Mouse (Mus musculus) heart, embryonic 12.5 days (tissue): ENCODE measurements around the gene Xrcc3. TPM values are rescaled to one million over a fixed set of nuclear protein-coding genes. Genes with fewer than 3 reads are reported as not detected.

Experiments used
- ATAC-seq: fragments of 200-750 bp; cut with Nextera tagmentation; 2 replicates; pipeline ENCODE4 v1.8.0; 2017; ENCODE audit warnings: moderate TSS enrichment, moderate library complexity; ENCODE audit not compliant: insufficient number of reproducible peaks, low FRiP score
- H3K27ac ChIP-seq: fragments of 300-500 bp; sonication (generic); 2 replicates; pipeline ENCODE4 v1.5.1; 2016; ENCODE audit warnings: mild to moderate bottlenecking, moderate library complexity; ENCODE audit not compliant: poor library complexity, severe bottlenecking
- H3K27me3 ChIP-seq: fragments of 300-500 bp; sonication (generic); replicated peaks from 2 replicates; pipeline ENCODE4 v1.6.1; 2016; ENCODE audit warnings: mild to moderate bottlenecking, moderate library complexity
- H3K36me3 ChIP-seq: fragments of 300-500 bp; sonication (generic); 2 replicates; pipeline ENCODE4 v1.6.1; 2016; ENCODE audit warnings: mild to moderate bottlenecking, moderate library complexity
- H3K4me1 ChIP-seq: fragments of 300-500 bp; sonication (generic); replicated peaks from 2 replicates; pipeline ENCODE4 v1.6.1; 2016; ENCODE audit warnings: mild to moderate bottlenecking
- H3K4me2 ChIP-seq: fragments of 300-500 bp; sonication (generic); 2 replicates; pipeline ENCODE4 v1.6.1; 2016; ENCODE audit warnings: mild to moderate bottlenecking, moderate library complexity
- H3K4me3 ChIP-seq: fragments of 300-500 bp; sonication (generic); 2 replicates; pipeline ENCODE4 v1.5.1; 2016; ENCODE audit warnings: mild to moderate bottlenecking
- H3K9ac ChIP-seq: fragments of 300-500 bp; sonication (generic); 2 replicates; pipeline ENCODE4 v1.6.1; 2016; ENCODE audit warnings: mild to moderate bottlenecking, moderate library complexity
- H3K9me3 ChIP-seq: fragments of 300-500 bp; sonication (generic); replicated peaks from 2 replicates; pipeline ENCODE4 v1.6.1; 2016; ENCODE audit warnings: mild to moderate bottlenecking, moderate library complexity
- WGBS: fragments of 180-500 bp; shearing (Covaris S2); methylation state at CpG from one replicate; pipeline ENCODE4 v1.1.7; 2016; 5-methylcytosine and 5-hydroxymethylcytosine counted together
- polyA plus RNA-seq: library from polyadenylated mRNA; unstranded; fragments of >200 nt; fragmentation: Nextera tagmentation; extraction: Ambion mirVana; gene quantifications from 2 replicates; pipeline ENCODE4 v1.2.1, GENCODE M21; 2016

The Xrcc3 gene
- polyA plus RNA-seq: 6.1 and 8.1 TPM in 2 replicates

DNA sequence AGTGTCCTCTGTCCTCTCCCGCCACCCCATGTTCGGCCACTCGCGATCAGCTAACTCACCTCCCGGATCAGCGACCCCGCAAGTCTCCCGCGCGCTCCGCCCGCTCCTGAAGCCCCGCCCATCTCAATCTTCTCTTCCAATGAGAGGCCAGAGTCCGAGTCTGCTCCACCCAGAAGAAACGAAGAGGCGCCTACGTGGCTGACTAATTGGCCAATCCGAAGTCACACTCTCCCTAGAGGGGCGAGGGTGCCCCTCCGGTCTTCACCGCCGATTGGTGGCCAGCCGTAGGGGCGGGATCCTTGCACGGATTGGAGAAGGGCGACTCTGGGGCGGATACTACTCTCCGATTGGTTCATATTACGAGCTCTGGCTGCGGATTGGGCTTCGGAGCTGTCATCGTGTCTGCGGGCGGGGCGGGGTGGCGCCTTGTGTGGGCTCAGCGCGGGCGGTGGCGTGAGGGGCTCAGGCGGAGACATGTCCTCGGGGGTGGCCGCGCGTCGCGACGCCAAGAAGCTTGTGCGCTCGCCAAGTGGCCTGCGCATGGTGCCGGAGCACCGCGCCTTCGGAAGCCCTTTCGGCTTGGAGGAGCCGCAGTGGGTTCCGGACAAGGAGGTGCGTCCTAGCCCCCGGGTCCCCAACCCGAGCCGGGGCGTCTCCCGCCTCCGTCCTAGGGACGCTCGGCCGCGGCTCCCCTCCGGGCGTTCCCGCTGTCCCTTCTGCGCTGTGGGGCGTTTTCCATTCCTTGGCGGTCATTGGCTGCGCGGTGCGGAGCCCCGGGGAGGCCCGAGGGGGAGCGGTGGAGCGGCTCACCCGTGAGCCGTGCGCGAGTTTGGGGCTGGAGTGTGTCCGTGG lies at the start of gene Xrcc3, which contains the start of gene Zfyve21:
Gene Xrcc3 (minus strand): TSS at position 108 of the 852 bp plus-strand sequence.
Gene Zfyve21 (plus strand): TSS at position 405 of the 852 bp plus-strand sequence.
- Histone ChIP-seq H3K9me3 (no peaks in the 10 kb centered on the region), H3K4me3 (peak within 1 kb of the TSS; percentile 77), H3K9ac (peak within 1 kb of the TSS; percentile 81), H3K36me3 (peaks cover 13% of the 10 kb centered on the region), H3K27ac (peak within 1 kb of the TSS; percentile 94), H3K27me3 (no peaks in the 10 kb centered on the region), H3K4me1 (peaks cover 62% of the 10 kb centered on the region), H3K4me2 (peak within 1 kb of the TSS; percentile 93)
- under 1% methylated on average over 82 of the region's 87 CpGs for WGBS
- ATAC-seq: peak; percentile 99

DNA sequence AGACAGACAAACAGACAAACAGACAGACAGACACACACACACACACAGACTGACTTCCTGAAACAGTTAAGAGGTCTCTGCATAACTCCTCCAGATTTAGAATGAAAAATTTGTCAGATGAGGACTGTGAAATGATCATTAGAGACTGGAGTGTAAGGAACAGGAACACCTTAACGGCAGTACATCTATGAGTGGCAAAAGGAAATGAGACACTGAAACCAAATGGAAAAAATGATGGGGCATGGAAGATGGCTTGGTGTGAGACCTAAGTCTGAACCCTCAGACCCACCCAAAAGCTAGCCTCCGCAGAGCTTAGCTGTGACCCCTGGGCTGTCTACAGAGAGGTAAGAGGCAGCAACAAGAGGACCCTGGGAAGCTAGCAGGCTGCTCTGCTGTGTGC lies 41.8 kb upstream of the Xrcc3 start:
- H3K4me1 ChIP-seq: peaks cover 5% of the 10 kb centered on the region
- WGBS: 82% methylated on average over 2 of the region's 2 CpGs
- no peak overlapping the region for H3K9ac ChIP-seq
- H3K4me3 ChIP-seq: no peak overlapping the region
- H3K27me3 ChIP-seq: no peaks in the 10 kb centered on the region
- H3K9me3 ChIP-seq: no peaks in the 10 kb centered on the region
- no peak for ATAC-seq
- H3K36me3 ChIP-seq: peaks cover 31% of the 10 kb centered on the region
- no peak overlapping the region for H3K4me2 ChIP-seq
- no peak overlapping the region for H3K27ac ChIP-seq

DNA sequence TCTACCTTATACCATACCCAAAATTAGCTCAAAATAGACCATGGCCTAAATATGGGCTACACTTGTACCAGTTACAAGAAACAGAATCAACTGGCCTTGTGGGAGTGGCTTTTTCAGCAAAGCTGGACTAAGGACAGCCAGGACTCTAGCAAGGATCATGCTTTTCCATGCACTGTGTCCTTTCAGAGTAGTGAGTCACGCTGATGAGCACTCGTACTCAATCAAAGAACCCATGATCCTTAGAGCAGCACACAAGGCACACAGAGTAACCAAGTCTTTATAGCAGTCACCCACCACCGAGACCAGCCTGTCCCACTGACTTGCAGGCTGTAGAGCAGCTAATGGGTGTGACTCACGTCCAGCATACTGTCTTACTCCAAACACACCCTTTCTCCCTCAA lies 39.9 kb upstream of the Xrcc3 start:
- Histone ChIP-seq H3K4me3 (no peak overlapping the region), H3K36me3 (peaks cover 26% of the 10 kb centered on the region), H3K4me2 (no peak overlapping the region), H3K4me1 (peaks cover 7% of the 10 kb centered on the region), H3K9ac (no peak overlapping the region), H3K27ac (no peak overlapping the region), H3K27me3 (no peaks in the 10 kb centered on the region), H3K9me3 (no peaks in the 10 kb centered on the region)
- ATAC-seq: no peak
- WGBS: 78% methylated on average over 4 of the region's 4 CpGs

DNA sequence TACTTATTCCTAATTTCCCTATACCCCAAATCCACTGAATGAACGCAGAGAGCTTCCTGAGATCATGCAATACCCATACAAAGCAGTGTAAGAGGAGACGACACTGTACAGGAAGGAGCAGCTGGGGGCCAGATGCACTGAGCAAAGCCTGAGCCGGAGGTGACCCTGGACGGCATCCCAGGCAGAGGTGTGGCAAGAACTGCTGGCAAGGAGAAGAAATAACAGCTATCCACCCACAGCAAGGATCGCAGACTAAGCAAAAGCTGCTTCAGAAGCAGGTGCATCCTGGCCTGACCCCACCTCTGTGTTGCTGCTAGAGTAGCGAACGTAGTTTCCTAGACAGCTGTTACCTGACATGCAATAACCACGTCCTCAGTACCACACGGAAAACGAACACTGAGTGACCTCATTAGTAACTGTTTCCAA lies 39.4 kb upstream of the Xrcc3 start:
- Histone ChIP-seq H3K27ac (no peak overlapping the region), H3K4me3 (no peak overlapping the region), H3K27me3 (no peaks in the 10 kb centered on the region), H3K9ac (no peak overlapping the region), H3K9me3 (no peaks in the 10 kb centered on the region), H3K4me1 (peaks cover 12% of the 10 kb centered on the region), H3K36me3 (peaks cover 21% of the 10 kb centered on the region), H3K4me2 (no peak overlapping the region)
- ATAC-seq: no peak
- 65% methylated on average over 10 of the region's 10 CpGs for WGBS

DNA sequence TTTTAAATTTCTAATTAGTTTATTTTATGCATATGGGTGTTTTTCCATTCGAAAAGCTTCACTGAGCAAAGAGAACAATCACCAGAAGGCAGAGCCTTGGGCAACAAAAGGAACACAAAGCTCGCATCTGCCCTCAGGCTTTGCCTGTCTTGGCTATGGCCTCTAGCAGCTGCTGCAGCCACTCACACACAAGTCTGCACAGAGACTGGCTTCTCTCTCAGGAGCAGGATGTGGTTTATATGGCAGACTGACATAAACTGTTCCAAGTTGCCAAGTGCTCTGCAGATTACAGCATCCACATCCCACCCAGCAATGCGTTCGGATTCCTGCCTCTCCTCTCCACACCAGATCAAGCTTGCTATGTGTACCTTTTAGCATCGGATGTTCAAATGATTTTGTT lies 38.1 kb upstream of the Xrcc3 start:
- Histone ChIP-seq H3K9me3 (no peaks in the 10 kb centered on the region), H3K9ac (no peak overlapping the region), H3K27me3 (no peaks in the 10 kb centered on the region), H3K4me1 (peaks cover 12% of the 10 kb centered on the region), H3K4me2 (no peak overlapping the region), H3K4me3 (no peak overlapping the region), H3K36me3 (peaks cover 12% of the 10 kb centered on the region), H3K27ac (no peak overlapping the region)
- no peak for ATAC-seq
- 82% methylated on average over 5 of the region's 5 CpGs for WGBS

DNA sequence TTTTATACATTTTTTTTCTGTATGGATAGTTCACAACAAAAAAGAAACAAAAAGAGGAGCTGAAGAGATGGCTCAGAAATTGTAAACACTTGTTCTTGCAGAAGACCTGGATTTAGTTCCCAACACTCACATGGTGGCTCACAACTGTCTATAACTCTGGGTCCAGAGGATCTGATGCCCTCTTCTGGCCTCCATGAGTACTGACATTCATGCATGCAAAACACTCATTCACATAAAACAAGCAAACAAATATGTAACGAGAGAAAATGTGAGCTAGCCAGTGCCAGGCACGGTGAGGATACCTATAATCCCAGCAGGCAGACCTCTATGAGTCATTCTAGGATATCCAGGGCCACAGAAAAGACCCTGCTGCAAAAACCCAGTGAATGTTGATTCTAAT lies 37.6 kb upstream of the Xrcc3 start:
- no peak for ATAC-seq
- Histone ChIP-seq H3K27me3 (no peaks in the 10 kb centered on the region), H3K4me1 (peaks cover 12% of the 10 kb centered on the region), H3K9ac (no peak overlapping the region), H3K27ac (no peak overlapping the region), H3K36me3 (peaks cover 9% of the 10 kb centered on the region), H3K4me2 (no peak overlapping the region), H3K9me3 (no peaks in the 10 kb centered on the region), H3K4me3 (no peak overlapping the region)
- WGBS: 69% methylated on average over 2 of the region's 2 CpGs

DNA sequence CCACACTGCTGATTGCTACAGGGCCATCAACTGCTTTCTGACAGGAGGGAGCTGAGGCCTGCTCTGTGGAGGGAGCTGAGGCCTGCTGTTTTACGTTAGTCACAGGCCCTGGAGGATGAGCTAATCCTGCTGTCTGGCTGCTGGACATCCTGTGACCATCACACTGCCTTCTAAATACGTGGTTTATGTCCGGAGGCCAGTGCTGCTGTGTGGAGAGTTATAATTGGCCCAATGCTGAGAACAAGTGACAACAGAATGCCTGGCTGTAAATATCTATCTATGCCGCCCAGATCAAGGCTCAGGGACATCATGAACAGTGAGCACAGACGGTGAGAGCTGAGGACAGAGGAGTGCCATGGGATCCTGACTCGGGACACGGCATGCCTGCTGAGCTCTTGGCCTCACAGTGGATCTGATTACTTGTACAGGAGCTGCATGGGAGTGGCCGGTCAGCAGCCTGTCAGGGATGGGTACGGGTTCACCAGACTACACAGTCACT lies 34.7 kb upstream of the Xrcc3 start:
- Histone ChIP-seq H3K4me1 (peaks cover 12% of the 10 kb centered on the region), H3K27ac (peak overlapping the region; percentile 48), H3K9ac (0 out of 2 replicates have a peak overlapping the region, but pooled peaks have one; percentile 36), H3K27me3 (no peaks in the 10 kb centered on the region), H3K4me2 (no peak overlapping the region), H3K9me3 (no peaks in the 10 kb centered on the region), H3K36me3 (peaks cover 8% of the 10 kb centered on the region), H3K4me3 (no peak overlapping the region)
- ATAC-seq: peak; percentile 33; the same call in 1 of the 2 replicates
- WGBS: 53% methylated on average over 9 of the region's 9 CpGs

DNA sequence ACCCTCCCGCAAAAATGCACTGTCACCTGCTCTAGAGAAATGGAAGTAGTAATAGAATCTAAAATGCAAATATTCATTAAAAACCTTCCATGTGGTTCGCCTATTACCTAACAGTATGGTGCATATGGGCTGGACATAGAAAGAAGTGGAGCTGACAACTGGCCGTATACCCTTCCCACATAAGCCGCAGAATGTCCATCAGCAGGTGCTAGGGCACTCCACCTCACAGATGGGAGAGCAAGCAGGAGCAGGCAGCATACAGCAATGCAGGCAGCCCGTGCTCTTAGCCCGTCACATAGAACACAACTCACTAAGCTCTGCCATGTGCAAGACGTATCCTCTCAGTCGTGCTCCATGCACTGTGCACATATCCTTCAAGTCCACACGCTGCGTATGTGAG lies 33.1 kb upstream of the Xrcc3 start:
- ATAC-seq: no peak
- Histone ChIP-seq H3K4me1 (peaks cover 8% of the 10 kb centered on the region), H3K27ac (no peak overlapping the region), H3K4me3 (no peak overlapping the region), H3K4me2 (no peak overlapping the region), H3K9ac (no peak overlapping the region; the same call in 1 of the 2 replicates), H3K27me3 (no peaks in the 10 kb centered on the region), H3K36me3 (peaks cover 18% of the 10 kb centered on the region), H3K9me3 (no peaks in the 10 kb centered on the region)
- 89% methylated on average over 10 of the region's 10 CpGs for WGBS

DNA sequence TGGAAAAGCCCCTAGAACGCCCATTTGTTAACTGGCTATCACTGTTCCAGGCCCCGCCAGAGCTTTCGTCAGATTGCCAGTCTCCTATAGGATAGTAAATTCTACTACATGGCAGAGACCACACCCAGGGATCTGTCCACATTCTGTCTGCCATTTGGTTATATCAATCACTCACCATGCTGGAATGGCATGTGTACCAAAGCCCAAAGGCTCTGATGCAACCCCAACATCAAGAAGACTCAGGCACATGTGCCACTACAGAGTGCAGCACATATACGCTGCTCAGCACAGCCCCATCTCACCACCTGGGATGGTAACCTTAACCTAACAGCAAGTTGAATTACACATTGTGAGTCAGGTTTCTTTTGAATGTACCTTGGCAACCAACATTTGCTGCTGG lies 32.3 kb upstream of the Xrcc3 start:
- no peak overlapping the region for H3K9ac ChIP-seq
- H3K9me3 ChIP-seq: no peaks in the 10 kb centered on the region
- no peak overlapping the region for H3K4me2 ChIP-seq
- 90% methylated on average over 4 of the region's 4 CpGs for WGBS
- H3K4me1 ChIP-seq: peaks cover 8% of the 10 kb centered on the region
- H3K4me3 ChIP-seq: no peak overlapping the region
- peaks cover 26% of the 10 kb centered on the region for H3K36me3 ChIP-seq
- ATAC-seq: no peak
- no peaks in the 10 kb centered on the region for H3K27me3 ChIP-seq
- no peak overlapping the region for H3K27ac ChIP-seq

DNA sequence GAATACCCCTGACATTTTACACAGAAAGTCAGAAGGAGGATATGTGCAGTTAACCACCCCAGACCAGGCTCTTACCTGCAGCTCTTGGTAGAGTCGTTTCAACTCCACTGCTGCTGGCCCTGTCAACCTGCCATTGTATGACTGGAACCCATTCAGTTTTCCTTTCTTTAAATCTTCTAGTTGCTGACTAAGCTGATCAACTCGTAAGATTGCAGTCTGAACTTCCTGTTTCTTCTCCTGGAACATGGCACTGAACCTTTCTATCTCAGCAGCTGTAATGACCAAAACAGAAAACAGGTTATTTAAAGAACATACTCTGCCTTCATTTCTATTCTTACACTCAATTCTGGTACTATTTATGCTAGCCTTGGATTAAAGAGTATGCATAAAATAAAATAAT lies 29.8 kb upstream of the Xrcc3 start:
- Histone ChIP-seq H3K4me1 (peaks cover 5% of the 10 kb centered on the region), H3K9ac (no peak overlapping the region), H3K4me2 (no peak overlapping the region), H3K9me3 (no peaks in the 10 kb centered on the region), H3K36me3 (peaks cover 47% of the 10 kb centered on the region), H3K27me3 (no peaks in the 10 kb centered on the region), H3K27ac (no peak overlapping the region), H3K4me3 (no peak overlapping the region)
- ATAC-seq: no peak
- WGBS: 46% methylated on average over 2 of the region's 2 CpGs

DNA sequence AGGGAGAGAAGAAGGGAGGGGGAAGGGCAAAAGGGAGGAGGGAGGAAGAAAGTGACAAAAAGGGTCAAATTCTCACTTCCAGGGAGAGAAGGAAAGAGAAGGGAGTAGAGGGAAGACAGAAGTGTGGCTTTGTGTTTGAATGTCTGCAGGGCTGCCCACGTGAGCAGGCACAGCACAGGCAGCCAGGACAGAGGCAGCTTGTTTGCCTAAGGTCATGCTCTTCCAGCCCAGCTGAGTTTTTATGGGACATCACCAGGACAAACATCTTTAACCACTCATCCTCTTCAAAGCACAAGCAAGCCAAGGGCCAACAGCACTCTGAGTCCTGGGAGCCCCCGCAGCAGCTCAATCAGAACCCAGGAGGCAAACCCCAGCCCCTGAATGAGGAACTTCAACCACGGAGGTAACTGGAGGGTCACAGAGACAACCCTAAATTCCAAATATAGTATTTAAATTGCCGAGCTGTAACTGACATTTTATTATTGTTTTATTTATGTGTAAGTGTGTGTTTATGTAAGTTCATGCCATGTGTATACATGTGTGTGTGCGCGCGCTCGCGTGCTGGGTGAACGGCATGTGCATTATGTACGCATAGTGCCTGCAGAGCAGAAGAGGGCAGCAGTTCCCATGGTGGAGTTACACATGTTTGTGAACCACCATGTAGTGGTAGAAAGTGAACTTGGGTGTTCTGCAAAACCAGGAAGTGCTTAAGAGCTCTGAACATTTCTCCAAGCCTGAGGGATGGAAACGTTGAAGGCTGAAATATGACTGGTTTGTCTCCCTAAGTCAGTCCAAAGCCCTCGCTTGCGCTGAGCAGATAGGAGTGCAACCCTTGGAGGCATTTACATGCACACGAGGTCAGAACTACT lies 29.1 kb upstream of the Xrcc3 start:
- H3K9me3 ChIP-seq: no peaks in the 10 kb centered on the region
- H3K36me3 ChIP-seq: peaks cover 54% of the 10 kb centered on the region
- no peak for ATAC-seq
- no peak overlapping the region for H3K9ac ChIP-seq
- no peak overlapping the region for H3K27ac ChIP-seq
- H3K4me2 ChIP-seq: no peak overlapping the region
- no peaks in the 10 kb centered on the region for H3K27me3 ChIP-seq
- 86% methylated on average over 15 of the region's 15 CpGs for WGBS
- H3K4me3 ChIP-seq: no peak overlapping the region
- H3K4me1 ChIP-seq: no peaks in the 10 kb centered on the region; the same call in 1 of the 2 replicates
